14 mouse cellular contexts compared by ENCODE assay signal in genomic region chr4:59275494-59275893, GRCm38 (mm10).
DNase-seq lines count a peak whose midpoint lies in the region; ATAC-seq and TF ChIP-seq lines count a peak whose summit lies in the region.
"Had no signal": no experiment of that assay in that cellular context is flagged by ENCODE, and none has a peak within 500 bp of the region (broad histone marks: within the 10 kb centered on the region; RNA-seq: fewer than 3 reads in every experiment).

No protein-coding gene starts in this region.

- H3K9me3 ChIP-seq in liver, postnatal 0 days (ENCODE audit: low read length): no peaks in the 10 kb centered on the region
- no peaks in the 10 kb centered on the region for H3K9me3 ChIP-seq in embryonic facial prominence, embryonic 10.5 days
- no peaks in the 10 kb centered on the region for H3K9me3 ChIP-seq in heart, embryonic 11.5 days (replicated peaks; ENCODE audit: control insufficient read depth, low read length)
- H3K9me3 ChIP-seq: midbrain, embryonic 13.5 days had no signal

- no peak for TF ChIP-seq CTCF in liver, postnatal 0 days (IDR thresholded peaks at IDR 0.05; ENCODE audit: low read depth)

- WGBS in liver, postnatal 0 days (ENCODE audit: insufficient replicate concordance): 28% methylated on average over 3 of the region's 3 CpGs
- 85% methylated on average over 3 of the region's 3 CpGs for WGBS in embryonic facial prominence, embryonic 10.5 days
- WGBS in heart, embryonic 11.5 days (ENCODE audit: insufficient replicate concordance): 54% methylated on average over 3 of the region's 3 CpGs

- H3K9ac ChIP-seq in liver, postnatal 0 days (replicated peaks): no peak overlapping the region
- H3K9ac ChIP-seq in heart, embryonic 11.5 days (ENCODE audit: low read depth, low read length): no peak overlapping the region
- H3K9ac ChIP-seq: lung, embryonic 14.5 days; midbrain, embryonic 13.5 days had no signal

- peak overlapping the region; percentile 71; the same call in 1 of the 2 replicates for H3K27ac ChIP-seq in liver, postnatal 0 days (ENCODE audit: low read depth)
- H3K27ac ChIP-seq in embryonic facial prominence, embryonic 10.5 days (replicated peaks): no peak overlapping the region
- no peak overlapping the region for H3K27ac ChIP-seq in heart, embryonic 11.5 days (ENCODE audit: low read depth, low read length)
- H3K27ac ChIP-seq: kidney, postnatal 0 days; midbrain, embryonic 13.5 days had no signal

- peaks cover 23% of the 10 kb centered on the region for H3K4me1 ChIP-seq in liver, postnatal 0 days (ENCODE audit: insufficient read depth)
- peaks cover 11% of the 10 kb centered on the region for H3K4me1 ChIP-seq in embryonic facial prominence, embryonic 10.5 days
- H3K4me1 ChIP-seq in heart, embryonic 11.5 days (ENCODE audit: control insufficient read depth, insufficient read depth, low read length): no peaks in the 10 kb centered on the region
- H3K4me1 ChIP-seq: midbrain, embryonic 13.5 days had no signal

- peak; percentile 55 for ATAC-seq in CD4-positive, CD25-positive, alpha-beta regulatory T cell, adult 4 months
- ATAC-seq in liver, postnatal 0 days: peak; percentile 86
- ATAC-seq in heart, embryonic 11.5 days (replicated peaks; ENCODE audit: insufficient number of reproducible peaks, low FRiP score, low TSS enrichment): no peak
- ATAC-seq: hindbrain, embryonic 16.5 days; midbrain, embryonic 13.5 days had no signal

- peak; percentile 62 for DNase-seq in c-Kit-positive CD71-negative TER-119-negative erythroid progenitor cells, embryonic 14.5 days (ENCODE audit: low read depth)
- DNase-seq in liver, postnatal 0 days: peak; percentile 46
- peak; percentile 78 for DNase-seq in thymus, postnatal 0 days (ENCODE audit: low spot score)
- DNase-seq in kidney, postnatal 10 days: no peak
- DNase-seq in embryonic facial prominence, embryonic 10.5 days (ENCODE audit: low spot score): no peak
- DNase-seq: adrenal gland, adult 2 months; cerebellum, adult 8-10 months; lung, embryonic 14.5 days; right cerebral cortex, postnatal 14 days had no signal

- no peaks in the 10 kb centered on the region for H3K36me3 ChIP-seq in liver, postnatal 0 days (replicated peaks; ENCODE audit: insufficient read depth, low read length)
- no peaks in the 10 kb centered on the region for H3K36me3 ChIP-seq in embryonic facial prominence, embryonic 10.5 days (replicated peaks)
- H3K36me3 ChIP-seq in heart, embryonic 11.5 days (ENCODE audit: control insufficient read depth, insufficient read depth, low read length): no peaks in the 10 kb centered on the region
- H3K36me3 ChIP-seq: midbrain, embryonic 13.5 days had no signal

- no peak overlapping the region for H3K4me2 ChIP-seq in liver, postnatal 0 days (ENCODE audit: low read depth, low read length)
- no peak overlapping the region for H3K4me2 ChIP-seq in heart, embryonic 11.5 days
- H3K4me2 ChIP-seq: lung, embryonic 14.5 days; midbrain, embryonic 13.5 days had no signal

- TF ChIP-seq EP300 in liver, postnatal 0 days (IDR thresholded peaks at IDR 0.05; ENCODE audit: low read depth): peak; percentile 86

- no peaks in the 10 kb centered on the region for H3K27me3 ChIP-seq in liver, postnatal 0 days (ENCODE audit: insufficient read depth, low read length)
- no peaks in the 10 kb centered on the region for H3K27me3 ChIP-seq in embryonic facial prominence, embryonic 10.5 days (replicated peaks; ENCODE audit: low read depth, poor library complexity, severe bottlenecking)
- H3K27me3 ChIP-seq in heart, embryonic 11.5 days (ENCODE audit: control insufficient read depth, insufficient read depth, low read length): no peaks in the 10 kb centered on the region
- H3K27me3 ChIP-seq: midbrain, embryonic 13.5 days had no signal

- H3K4me3 ChIP-seq in liver, postnatal 0 days (ENCODE audit: low read depth, low read length): no peak overlapping the region
- H3K4me3 ChIP-seq in embryonic facial prominence, embryonic 10.5 days: no peak overlapping the region
- H3K4me3 ChIP-seq in heart, embryonic 11.5 days (ENCODE audit: low read depth, low read length): no peak overlapping the region
- H3K4me3 ChIP-seq: midbrain, embryonic 13.5 days had no signal

Comparison
In these comparisons a context has a peak if more than half of its experiments do, and no peak if none do; other contexts are left out.
1. DNase-seq: peak in c-Kit-positive CD71-negative TER-119-negative erythroid progenitor cells, embryonic 14.5 days (single experiment), liver, postnatal 0 days (single experiment) and thymus, postnatal 0 days (single experiment); none in kidney, postnatal 10 days (single experiment) and embryonic facial prominence, embryonic 10.5 days (single experiment).